Mouse (Mus musculus): ENCODE measurements around the gene Cdk9. TPM values are rescaled to one million over a fixed set of nuclear protein-coding genes. Genes with fewer than 3 reads are reported as not detected.

The Cdk9 gene
- total RNA-seq, 2 experiments from 2014 or later, result 54.3 to 89.5 TPM

Other genes starting within 250 kb of the Cdk9 start
- gene Fam102a, start 177.7 kb downstream of the Cdk9 start, total RNA-seq (2014; fragmentation: Nextera tagmentation), result 2.4 and 3.8 TPM in 2 replicates
- gene Fam102a, start 177.7 kb downstream of the Cdk9 start, total RNA-seq (2017), result 1.3 and 1.5 TPM in 2 replicates
- gene Dpm2, start 142.2 kb downstream of the Cdk9 start, total RNA-seq (2014; fragmentation: Nextera tagmentation), result 93.4 and 126 TPM in 2 replicates
- gene Dpm2, start 142.2 kb downstream of the Cdk9 start, total RNA-seq (2017), result 32.8 and 33.4 TPM in 2 replicates
- 1.8 TPM in 1 of 2 replicates, not detected in the other for gene Pip5kl1, start 138.3 kb downstream of the Cdk9 start, total RNA-seq (2014; fragmentation: Nextera tagmentation)
- not detected in 2 replicates for gene Pip5kl1, start 138.3 kb downstream of the Cdk9 start, total RNA-seq (2017)
- not detected in 2 replicates for gene 9430097D07Rik, start 137.4 kb downstream of the Cdk9 start, total RNA-seq (2014; fragmentation: Nextera tagmentation)
- gene 9430097D07Rik, start 137.4 kb downstream of the Cdk9 start, total RNA-seq (2017), result not detected in 2 replicates
- 37.5 and 51.7 TPM in 2 replicates for gene St6galnac4, start 126.0 kb downstream of the Cdk9 start, total RNA-seq (2014; fragmentation: Nextera tagmentation)
- gene St6galnac4, start 126.0 kb downstream of the Cdk9 start, total RNA-seq (2017), result 26.0 and 31.9 TPM in 2 replicates
- 16.2 and 19.0 TPM in 2 replicates for gene St6galnac6, start 113.4 kb downstream of the Cdk9 start, total RNA-seq (2014; fragmentation: Nextera tagmentation)
- 11.3 and 14.2 TPM in 2 replicates for gene St6galnac6, start 113.4 kb downstream of the Cdk9 start, total RNA-seq (2017)
- gene Ak1, start 91.3 kb downstream of the Cdk9 start, total RNA-seq (2014; fragmentation: Nextera tagmentation), result 3.4 TPM in 1 of 2 replicates, not detected in the other
- 0.78 and 3.3 TPM in 2 replicates for gene Ak1, start 91.3 kb downstream of the Cdk9 start, total RNA-seq (2017)
- 11.0 and 28.9 TPM in 2 replicates for gene Eng, start 66.5 kb downstream of the Cdk9 start, total RNA-seq (2014; fragmentation: Nextera tagmentation)
- gene Eng, start 66.5 kb downstream of the Cdk9 start, total RNA-seq (2017), result 4.0 and 6.0 TPM in 2 replicates
- gene Fpgs, start 8.9 kb downstream of the Cdk9 start, total RNA-seq (2014; fragmentation: Nextera tagmentation), result 24.2 and 34.0 TPM in 2 replicates
- 19.0 and 20.7 TPM in 2 replicates for gene Fpgs, start 8.9 kb downstream of the Cdk9 start, total RNA-seq (2017)
- gene Sh2d3c, start 8.0 kb upstream of the Cdk9 start, total RNA-seq (2014; fragmentation: Nextera tagmentation), result 14.3 and 17.6 TPM in 2 replicates
- 11.2 and 12.7 TPM in 2 replicates for gene Sh2d3c, start 8.0 kb upstream of the Cdk9 start, total RNA-seq (2017)
- not detected in 2 replicates for gene 6330409D20Rik, start 27.9 kb upstream of the Cdk9 start, total RNA-seq (2014; fragmentation: Nextera tagmentation)
- not detected in 2 replicates for gene 6330409D20Rik, start 27.9 kb upstream of the Cdk9 start, total RNA-seq (2017)
- gene Tor2a, start 44.2 kb upstream of the Cdk9 start, total RNA-seq (2014; fragmentation: Nextera tagmentation), result 15.4 and 33.4 TPM in 2 replicates
- gene Tor2a, start 44.2 kb upstream of the Cdk9 start, total RNA-seq (2017), result 19.0 and 28.7 TPM in 2 replicates
- gene Ttc16, start 62.6 kb upstream of the Cdk9 start, total RNA-seq (2014; fragmentation: Nextera tagmentation), result 0.15 TPM in 1 of 2 replicates, not detected in the other
- 0.09 and 0.26 TPM in 2 replicates for gene Ttc16, start 62.6 kb upstream of the Cdk9 start, total RNA-seq (2017)
- 3.5 and 4.7 TPM in 2 replicates for gene Ptrh1, start 62.7 kb upstream of the Cdk9 start, total RNA-seq (2014; fragmentation: Nextera tagmentation)
- gene Ptrh1, start 62.7 kb upstream of the Cdk9 start, total RNA-seq (2017), result 2.9 and 3.0 TPM in 2 replicates
- not detected in 2 replicates for gene Cfap157, start 71.4 kb upstream of the Cdk9 start, total RNA-seq (2014; fragmentation: Nextera tagmentation)
- not detected in 2 replicates for gene Cfap157, start 71.4 kb upstream of the Cdk9 start, total RNA-seq (2017)
- gene Stxbp1, start 134.2 kb upstream of the Cdk9 start, total RNA-seq (2014; fragmentation: Nextera tagmentation), result 3.5 and 6.3 TPM in 2 replicates
- gene Stxbp1, start 134.2 kb upstream of the Cdk9 start, total RNA-seq (2017), result 1.3 and 1.6 TPM in 2 replicates
- 7.9 and 20.5 TPM in 2 replicates for gene Fam129b, start 163.0 kb upstream of the Cdk9 start, total RNA-seq (2014; fragmentation: Nextera tagmentation)
- gene Fam129b, start 163.0 kb upstream of the Cdk9 start, total RNA-seq (2017), result 6.2 and 9.6 TPM in 2 replicates
- gene Rpl12, start 248.5 kb upstream of the Cdk9 start, total RNA-seq (2014; fragmentation: Nextera tagmentation), result 3,079 and 3,298 TPM in 2 replicates
- gene Rpl12, start 248.5 kb upstream of the Cdk9 start, total RNA-seq (2017), result 2,139 and 2,991 TPM in 2 replicates
- 9.6 and 14.7 TPM in 2 replicates for gene Lrsam1, start 248.5 kb upstream of the Cdk9 start, total RNA-seq (2014; fragmentation: Nextera tagmentation)
- 2.8 and 3.2 TPM in 2 replicates for gene Lrsam1, start 248.5 kb upstream of the Cdk9 start, total RNA-seq (2017)